Mouse (Mus musculus) adrenal gland, adult (tissue): ENCODE measurements around the gene 2310030G06Rik.

ENCODE experiments used
- DNase-seq, 2 experiments: peaks; one replicate each; pipeline ENCODE4 v3.0.0; 2022 to 2023; ENCODE audit warnings: low spot score in 1 of 2; ENCODE audit not compliant: inconsistent age in 2 of 2

Gene 2310030G06Rik

DNA sequence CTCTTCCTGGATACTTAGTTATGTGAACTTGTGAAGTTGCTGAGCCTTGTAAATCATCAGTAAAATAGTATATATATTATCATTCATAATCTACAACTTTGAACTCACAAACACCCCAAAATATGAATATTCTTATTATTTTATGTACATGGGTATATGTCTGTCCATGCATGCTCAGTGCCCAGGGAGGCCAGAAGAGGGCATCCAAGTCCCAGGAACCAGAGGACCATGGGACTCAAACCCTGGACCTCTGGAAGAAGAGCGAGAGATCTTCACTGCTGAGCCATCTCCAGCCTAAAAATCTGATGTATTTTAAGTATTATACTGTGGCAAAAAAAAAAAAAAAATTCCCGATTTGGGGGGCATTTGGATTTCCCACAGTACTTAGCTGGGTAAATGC, 37.2 kb downstream of the 2310030G06Rik start:
- peak; percentile 42 to 74 for DNase-seq

DNA sequence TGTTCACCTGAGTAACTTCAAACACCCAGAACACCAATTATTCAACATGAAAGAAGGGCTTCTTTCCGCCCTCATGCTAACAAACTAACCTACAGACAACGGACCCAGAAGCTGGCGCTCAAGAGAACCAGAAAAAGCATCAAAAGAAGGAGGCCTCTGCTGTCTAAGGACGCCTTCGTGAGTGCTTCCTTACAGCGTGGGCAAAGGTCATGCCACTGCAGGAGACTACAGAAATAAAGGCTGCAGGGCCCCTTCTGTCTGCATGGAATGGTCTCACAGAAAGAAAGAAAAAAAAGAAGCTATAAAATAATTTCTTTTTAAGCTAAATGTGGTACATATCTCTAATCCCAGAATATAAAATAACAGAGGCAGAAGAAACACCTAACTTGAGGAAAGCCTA, 41.4 kb downstream of the 2310030G06Rik start:
- DNase-seq: no peak

DNA sequence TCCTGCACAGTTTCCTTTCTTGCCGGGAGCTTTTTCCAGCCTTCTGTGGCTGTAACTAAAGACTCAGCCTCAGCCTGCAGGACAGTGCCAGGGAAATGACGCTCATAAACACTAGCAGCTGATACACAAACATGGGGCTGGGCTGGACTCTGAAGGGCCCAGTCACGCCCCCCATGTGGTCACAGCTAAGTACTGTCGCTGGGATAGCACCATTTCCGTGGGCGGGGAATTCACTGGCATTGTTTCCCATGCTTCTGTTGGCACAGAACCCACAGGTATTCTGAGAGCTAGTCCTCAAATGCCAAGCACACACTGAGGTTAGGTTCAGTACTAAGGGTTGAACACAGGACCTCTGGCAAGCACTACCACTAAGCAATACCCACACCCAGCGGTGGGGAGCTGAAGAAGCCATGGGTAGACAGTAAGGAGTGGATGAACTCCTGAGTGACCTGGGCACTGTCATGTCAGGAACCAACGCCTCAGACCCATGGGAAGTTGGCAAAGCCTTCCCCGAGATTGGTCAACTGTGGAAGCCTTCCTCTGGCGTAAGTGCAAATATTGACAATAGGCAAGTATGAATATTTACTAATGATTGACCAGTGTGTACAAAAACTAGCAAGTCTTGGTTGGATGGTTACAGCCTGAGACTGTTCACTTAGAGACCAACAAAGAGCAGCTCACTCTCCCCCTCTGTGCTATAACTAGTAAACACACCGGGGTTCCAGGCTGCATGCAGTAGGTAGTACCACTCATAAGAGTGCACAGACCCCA, 45.2 kb downstream of the 2310030G06Rik start:
- no peak for DNase-seq

DNA sequence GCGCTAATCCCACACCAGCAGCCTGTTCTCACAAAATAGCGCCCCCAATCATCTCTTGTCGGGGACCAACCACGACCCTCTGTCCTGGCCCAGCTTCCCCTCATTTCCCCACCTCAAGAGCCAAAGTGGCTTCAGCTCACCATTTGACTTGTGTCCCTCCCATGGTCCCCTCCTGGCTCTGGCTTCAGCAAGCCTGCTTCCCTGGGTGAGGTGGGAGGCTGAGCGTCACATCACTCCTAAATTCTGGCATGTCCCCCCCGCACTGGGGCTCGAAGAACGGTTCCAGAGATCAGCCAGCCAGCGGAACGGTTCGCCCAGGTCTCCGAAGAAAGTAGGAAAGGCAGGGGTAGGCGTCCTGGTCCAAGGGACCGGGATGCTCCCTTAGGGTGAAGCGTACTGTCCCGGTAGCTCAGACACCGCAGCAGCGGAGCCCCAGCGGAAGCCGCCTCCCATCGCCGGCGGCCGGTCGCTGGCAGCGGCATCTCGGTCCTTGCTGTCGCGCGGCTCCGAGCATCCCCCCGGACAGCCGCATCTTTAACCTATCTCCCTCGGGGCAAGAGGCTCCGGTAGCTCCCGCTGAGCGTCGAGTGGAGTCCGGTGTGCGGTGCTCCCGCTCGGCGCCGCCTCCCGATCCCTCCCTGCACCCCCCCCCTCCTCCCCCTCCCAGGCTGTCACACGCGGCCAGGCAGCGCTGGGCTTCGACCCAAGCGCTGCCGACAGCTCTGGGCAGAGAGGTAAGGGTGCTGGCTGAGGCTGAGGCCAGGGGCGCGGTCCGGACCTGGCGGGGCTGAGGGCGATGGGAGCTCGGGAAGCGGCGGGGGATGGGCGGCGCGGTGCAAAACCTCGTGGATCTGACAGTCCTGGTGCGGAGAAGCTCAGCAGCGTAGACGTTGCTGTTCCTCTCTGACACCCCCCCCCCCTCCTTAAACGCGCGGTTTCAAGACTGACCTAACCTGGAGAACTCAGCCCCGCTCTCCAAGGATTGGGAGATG, 47.6 kb downstream of the 2310030G06Rik start:
- DNase-seq: peak; percentile 40 to 78

DNA sequence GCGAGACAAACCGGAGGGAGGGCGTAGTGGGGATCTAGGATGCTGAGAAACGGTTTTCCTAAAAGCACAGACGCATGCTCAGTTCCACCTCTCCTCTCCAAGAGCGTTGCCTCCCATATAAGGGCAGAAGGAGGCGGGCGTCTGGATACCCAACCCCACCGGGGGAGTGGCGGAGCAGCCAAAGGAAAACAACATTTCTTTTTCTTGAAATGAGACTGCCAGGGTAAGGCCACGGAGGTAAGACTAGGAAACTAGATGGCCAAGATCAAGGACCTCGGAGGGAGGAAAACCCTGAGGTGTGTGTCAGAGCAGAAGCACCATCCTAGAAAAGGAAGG, 48.7 kb downstream of the 2310030G06Rik start:
- DNase-seq: peak; percentile 73 to 92

DNA sequence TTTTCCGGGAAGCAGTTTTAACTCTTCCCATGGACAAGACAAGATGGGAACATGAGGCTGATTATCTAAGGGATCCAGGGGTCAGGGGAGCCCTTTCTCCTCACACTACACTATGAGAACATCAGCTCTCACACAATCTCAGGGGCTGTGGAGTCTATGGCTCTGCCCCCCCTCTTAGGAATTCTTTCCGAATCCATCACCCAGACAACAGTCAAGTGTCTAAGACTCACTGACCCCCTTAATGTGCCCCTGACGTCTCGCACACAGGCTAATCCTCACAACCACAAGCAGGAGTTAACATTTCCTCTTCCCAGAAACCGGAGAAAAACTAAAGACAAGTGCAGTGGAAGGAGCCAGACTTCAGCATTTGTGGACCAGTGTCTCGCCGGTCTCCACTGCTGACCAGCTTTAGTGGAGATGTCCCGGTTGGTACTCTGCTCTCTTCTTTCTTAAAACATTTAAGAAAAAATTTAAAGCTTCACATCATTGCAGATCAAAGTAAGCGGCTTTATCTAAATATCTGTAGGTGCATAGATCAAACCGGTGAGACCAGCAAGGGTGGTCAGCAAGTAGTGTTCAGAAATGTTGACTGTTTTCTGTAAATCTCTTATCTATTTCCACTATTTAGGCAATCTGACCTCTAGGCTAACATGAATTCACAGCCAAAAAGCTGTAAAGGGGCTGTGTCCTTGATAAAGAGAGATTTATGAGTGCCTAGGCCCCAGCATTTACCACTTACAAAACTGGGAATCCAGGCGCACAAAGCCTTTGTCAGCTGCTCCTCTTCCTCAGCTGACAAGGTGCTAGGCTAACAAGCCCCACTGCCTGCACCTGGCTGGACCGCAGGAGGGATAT, 49.3 kb downstream of the 2310030G06Rik start:
- no peak for DNase-seq

DNA sequence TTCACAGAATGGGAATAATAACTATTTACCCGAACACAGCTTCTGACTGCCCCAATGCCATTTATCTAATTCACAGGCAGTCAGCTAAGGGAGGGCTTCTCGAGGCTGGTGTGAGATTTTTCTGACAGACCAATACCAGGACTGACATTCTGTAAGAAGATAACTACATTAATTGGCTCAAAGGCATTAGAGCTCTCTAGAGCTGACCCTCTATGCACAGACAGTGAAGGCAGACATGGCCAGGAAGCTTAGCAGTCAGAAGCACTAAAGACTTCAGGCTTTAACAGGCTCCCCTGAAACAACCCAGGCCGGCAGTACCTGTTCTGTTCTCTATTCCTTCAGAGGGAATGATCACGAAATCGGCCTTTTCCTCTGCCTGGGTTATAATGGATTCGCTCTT, 51.2 kb downstream of the 2310030G06Rik start:
- no peak for DNase-seq

DNA sequence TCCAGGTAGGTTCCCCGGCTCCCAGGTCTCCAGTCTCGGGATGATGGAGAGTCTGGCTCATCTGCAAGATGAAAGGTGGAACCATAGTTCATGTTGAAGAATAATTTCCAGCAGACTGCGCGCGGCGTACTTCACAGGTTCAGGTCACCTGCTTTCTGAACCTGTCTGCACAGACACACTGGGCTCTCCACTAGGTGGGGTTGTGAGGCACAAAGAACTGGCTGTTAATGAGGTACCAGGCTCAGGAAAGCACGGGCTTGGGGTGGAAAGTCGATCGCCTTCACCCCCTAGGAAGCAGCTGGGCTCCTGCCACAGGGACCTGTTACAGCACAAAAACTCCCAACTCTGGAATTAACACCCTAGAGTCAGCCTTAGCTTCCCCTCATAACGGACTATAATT, 52.7 kb downstream of the 2310030G06Rik start:
- no peak for DNase-seq

DNA sequence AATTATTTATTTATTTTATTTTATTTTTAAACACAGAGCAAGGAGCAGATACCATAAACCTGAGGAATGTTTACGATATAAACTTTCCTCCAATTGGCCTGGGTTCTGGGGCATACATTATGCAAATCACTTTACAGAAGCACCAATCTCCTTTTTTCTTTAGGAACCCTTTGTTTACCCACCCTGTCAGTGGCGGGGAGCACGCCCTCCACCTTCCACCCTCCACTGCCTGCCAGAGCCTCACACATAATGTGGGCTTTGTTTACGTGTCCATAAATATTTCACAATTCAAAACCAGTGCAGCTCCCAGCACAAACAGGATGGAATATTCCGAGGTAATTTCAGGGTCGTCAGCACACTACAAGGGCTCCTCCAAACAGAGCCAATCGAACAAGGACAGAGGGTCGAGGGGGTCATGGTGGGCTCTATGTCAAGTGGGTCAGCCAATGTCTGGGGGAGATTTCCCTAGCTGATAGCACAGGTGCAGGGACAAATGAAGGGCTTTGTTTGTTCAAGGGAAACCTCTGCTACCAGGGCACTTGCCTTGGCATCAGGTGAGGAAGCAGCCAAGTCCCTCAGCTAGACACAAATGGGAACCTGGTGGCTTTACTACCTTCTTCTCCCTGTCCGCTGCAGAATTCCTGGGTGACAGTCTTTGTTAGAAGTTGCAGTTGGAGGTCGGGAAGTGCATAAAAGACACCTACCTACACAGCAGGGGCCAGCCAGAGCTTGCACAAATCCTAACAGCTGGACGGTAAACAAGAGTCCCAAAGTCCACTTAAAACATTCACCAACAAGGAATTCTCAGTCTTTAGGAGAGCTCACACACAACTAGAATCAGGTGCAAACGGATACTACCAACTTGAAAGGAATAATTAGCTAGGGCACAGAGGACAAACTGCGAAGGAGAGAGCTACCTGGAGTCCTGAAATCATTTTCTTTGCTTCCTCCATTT, 53.4 kb downstream of the 2310030G06Rik start:
- no peak for DNase-seq
